Mouse (Mus musculus): Measurements from ENCODE around the gene B4galt1. TPM values are rescaled to one million over a fixed set of nuclear protein-coding genes. Genes with fewer than 3 reads are reported as not detected.

B4galt1 gene
- polyA plus RNA-seq, 2 experiments: 14.3 to 30.3 TPM

DNA sequence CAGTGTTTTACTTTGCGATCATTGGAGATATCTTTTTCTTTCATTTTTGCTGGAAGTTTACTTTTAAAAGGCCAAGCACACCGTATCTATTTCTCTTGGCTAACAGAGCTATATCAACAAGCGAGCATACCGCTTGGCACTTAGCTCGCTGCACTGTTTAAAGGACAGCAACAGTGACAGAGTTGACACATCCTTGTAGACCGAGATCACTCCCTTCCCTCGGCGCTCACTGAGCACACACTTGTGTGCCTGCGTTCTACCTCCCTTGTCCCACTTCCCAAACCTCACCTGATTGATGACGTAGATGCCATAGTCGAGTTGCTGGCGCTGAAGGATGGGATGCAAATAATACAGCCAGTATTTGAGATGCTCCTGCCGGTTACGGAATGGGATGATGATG, 30.7 kb downstream of the B4galt1 start:
- Histone ChIP-seq H3K9ac (replicated peaks) (no peak overlapping the region), H3K9me3 (ENCODE audit: control insufficient read depth, low read length) (no peaks in the 10 kb centered on the region), H3K4me2 (ENCODE audit: low read depth) (no peak overlapping the region), H3K27me3 (ENCODE audit: control insufficient read depth, insufficient read depth, low read length) (no peaks in the 10 kb centered on the region), H3K4me1 (replicated peaks; ENCODE audit: control insufficient read depth in 2 of 2, insufficient read depth in 2 of 2, low read length in 1 of 2) (peaks cover 0 to 21% of the 10 kb centered on the region in 2 experiments; a peak in 2 of 4 replicates), H3K4me3 (ENCODE audit: insufficient read depth in 1 of 2, low read depth in 2 of 2, low read length in 2 of 2) (no peak overlapping the region), H3K27ac (no peak overlapping the region), H3K36me3 (replicated peaks; ENCODE audit: control insufficient read depth, insufficient read depth, low read depth) (peaks cover 40% of the 10 kb centered on the region)
- DNase-seq (ENCODE audit: low read depth in 3 of 3, low spot score in 3 of 3): no peak
- TF ChIP-seq CTCF (IDR thresholded peaks at IDR 0.05; ENCODE audit: low read depth) (no peak), EP300 (IDR thresholded peaks at IDR 0.05; ENCODE audit: low read depth) (no peak)
- 73% methylated on average over 14 of the region's 14 CpGs for WGBS (ENCODE audit: insufficient replicate concordance)
- no peak for ATAC-seq (ENCODE audit: insufficient read depth)

DNA sequence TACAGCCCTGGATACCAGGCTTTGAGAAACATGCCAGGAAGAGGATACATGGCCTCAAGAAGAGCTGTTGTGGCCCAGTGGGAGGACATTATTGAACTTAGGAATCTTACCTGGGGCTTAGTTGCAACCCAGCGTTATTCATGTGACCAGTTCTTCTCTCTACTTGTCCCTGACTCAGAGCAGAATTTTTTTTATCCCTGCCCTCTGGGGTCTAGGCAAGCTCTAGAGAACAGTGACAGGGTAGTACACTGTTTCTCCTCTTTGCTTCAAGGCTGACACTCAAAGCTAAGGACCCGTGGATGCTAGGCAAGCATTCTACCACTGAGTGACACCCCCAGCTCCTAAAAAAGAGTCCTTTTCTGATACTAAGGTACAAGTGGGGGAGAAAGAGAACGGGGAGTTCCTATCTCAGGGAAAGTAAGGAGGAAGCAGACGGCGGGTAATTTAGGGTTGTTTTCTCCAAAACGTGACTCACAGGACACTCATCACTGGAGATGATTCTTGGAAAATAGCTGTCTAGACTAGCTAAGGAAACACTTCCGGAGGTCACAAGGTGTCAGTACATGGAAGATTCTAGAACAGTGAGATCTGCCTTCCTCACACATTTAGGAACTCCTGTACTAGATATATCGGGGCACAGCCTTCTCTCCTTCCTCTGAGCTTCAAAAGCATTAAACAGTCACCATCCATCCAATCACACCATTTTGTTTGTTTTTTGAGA, 32.3 kb downstream of the B4galt1 start:
- no peak overlapping the region for H3K27ac ChIP-seq
- DNase-seq (ENCODE audit: low read depth in 3 of 3, low spot score in 3 of 3): no peak

DNA sequence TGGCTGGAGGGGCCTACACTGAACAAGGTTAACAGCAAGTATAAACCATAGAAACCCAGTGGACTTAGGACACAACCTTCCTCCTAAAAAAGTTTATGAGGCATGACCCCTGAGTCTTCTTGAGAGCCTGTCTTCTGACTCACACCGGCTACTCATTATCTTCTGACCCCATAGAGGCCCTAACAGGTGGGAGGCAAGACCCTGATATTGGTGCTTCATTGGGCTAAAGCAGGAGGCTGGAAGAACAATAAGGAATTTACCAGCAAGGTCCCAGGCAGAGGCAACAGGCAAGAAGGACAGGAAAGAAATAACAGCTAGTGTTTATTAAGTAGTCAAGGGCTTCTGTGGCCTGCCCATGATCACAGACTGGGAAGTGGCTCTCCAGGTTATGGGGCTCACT, 32.9 kb downstream of the B4galt1 start:
- ATAC-seq (ENCODE audit: insufficient read depth) (no peak), DNase-seq (ENCODE audit: low read depth in 3 of 3, low spot score in 3 of 3) (no peak)
- no peak for TF ChIP-seq EP300 (IDR thresholded peaks at IDR 0.05; ENCODE audit: low read depth)
- TF ChIP-seq CTCF (IDR thresholded peaks at IDR 0.05; ENCODE audit: low read depth): no peak
- Histone ChIP-seq H3K27ac (no peak overlapping the region), H3K9ac (replicated peaks) (no peak overlapping the region), H3K9me3 (ENCODE audit: control insufficient read depth, low read length) (no peaks in the 10 kb centered on the region), H3K36me3 (replicated peaks; ENCODE audit: control insufficient read depth, insufficient read depth, low read depth) (peaks cover 49% of the 10 kb centered on the region), H3K27me3 (ENCODE audit: control insufficient read depth, insufficient read depth, low read length) (no peaks in the 10 kb centered on the region), H3K4me1 (replicated peaks; ENCODE audit: control insufficient read depth in 2 of 2, insufficient read depth in 2 of 2, low read length in 1 of 2) (peaks cover 0 to 21% of the 10 kb centered on the region in 2 experiments; a peak in 2 of 4 replicates), H3K4me3 (ENCODE audit: insufficient read depth in 1 of 2, low read depth in 2 of 2, low read length in 2 of 2) (no peak overlapping the region), H3K4me2 (ENCODE audit: low read depth) (no peak overlapping the region)
- 47% methylated on average over 1 of the region's 1 CpGs for WGBS (ENCODE audit: insufficient replicate concordance)

More for the DNA sequence above, 32.3 kb downstream of the B4galt1 start:
- TF ChIP-seq EP300 (IDR thresholded peaks at IDR 0.05; ENCODE audit: low read depth): no peak
- no peak for TF ChIP-seq CTCF (IDR thresholded peaks at IDR 0.05; ENCODE audit: low read depth)
- H3K9ac ChIP-seq (replicated peaks): no peak overlapping the region
- 72% methylated on average over 8 of the region's 8 CpGs for WGBS (ENCODE audit: insufficient replicate concordance)
- H3K4me1 ChIP-seq (replicated peaks; ENCODE audit: control insufficient read depth in 2 of 2, insufficient read depth in 2 of 2, low read length in 1 of 2): peaks cover 0 to 21% of the 10 kb centered on the region in 2 experiments; a peak in 2 of 4 replicates
- H3K36me3 ChIP-seq (replicated peaks; ENCODE audit: control insufficient read depth, insufficient read depth, low read depth): peaks cover 49% of the 10 kb centered on the region
- H3K4me2 ChIP-seq (ENCODE audit: low read depth): no peak overlapping the region
- no peaks in the 10 kb centered on the region for H3K9me3 ChIP-seq (ENCODE audit: control insufficient read depth, low read length)
- H3K4me3 ChIP-seq (ENCODE audit: insufficient read depth in 1 of 2, low read depth in 2 of 2, low read length in 2 of 2): no peak overlapping the region
- ATAC-seq (ENCODE audit: insufficient read depth): no peak
- no peaks in the 10 kb centered on the region for H3K27me3 ChIP-seq (ENCODE audit: control insufficient read depth, insufficient read depth, low read length)

GRCm38 (mm10) chr4:40820024-40820423, 33.8 kb downstream of the B4galt1 start:
- H3K4me1 ChIP-seq (replicated peaks; ENCODE audit: control insufficient read depth in 2 of 2, insufficient read depth in 2 of 2, low read length in 1 of 2): peaks cover 3 to 26% of the 10 kb centered on the region in 2 experiments; a peak in 3 of 4 replicates
- 24% methylated on average over 4 of the region's 4 CpGs for WGBS (ENCODE audit: insufficient replicate concordance)
- H3K4me2 ChIP-seq (ENCODE audit: low read depth): no peak overlapping the region
- H3K36me3 ChIP-seq (replicated peaks; ENCODE audit: control insufficient read depth, insufficient read depth, low read depth): peaks cover 55% of the 10 kb centered on the region
- no peaks in the 10 kb centered on the region for H3K27me3 ChIP-seq (ENCODE audit: control insufficient read depth, insufficient read depth, low read length)
- H3K9me3 ChIP-seq (ENCODE audit: control insufficient read depth, low read length): no peaks in the 10 kb centered on the region
- ATAC-seq (ENCODE audit: insufficient read depth) (peak; percentile 60), DNase-seq (ENCODE audit: low read depth in 3 of 3, low spot score in 3 of 3) (peak in 2 of 3 experiments; percentile 43 to 47)
- no peak overlapping the region for H3K27ac ChIP-seq
- no peak overlapping the region for H3K4me3 ChIP-seq (ENCODE audit: insufficient read depth in 1 of 2, low read depth in 2 of 2, low read length in 2 of 2)
- no peak for TF ChIP-seq CTCF (IDR thresholded peaks at IDR 0.05; ENCODE audit: low read depth)
- TF ChIP-seq EP300 (IDR thresholded peaks at IDR 0.05; ENCODE audit: low read depth): 0 out of 2 replicates have a peak, but pooled peaks have one; percentile 19
- H3K9ac ChIP-seq (replicated peaks): no peak overlapping the region

DNA sequence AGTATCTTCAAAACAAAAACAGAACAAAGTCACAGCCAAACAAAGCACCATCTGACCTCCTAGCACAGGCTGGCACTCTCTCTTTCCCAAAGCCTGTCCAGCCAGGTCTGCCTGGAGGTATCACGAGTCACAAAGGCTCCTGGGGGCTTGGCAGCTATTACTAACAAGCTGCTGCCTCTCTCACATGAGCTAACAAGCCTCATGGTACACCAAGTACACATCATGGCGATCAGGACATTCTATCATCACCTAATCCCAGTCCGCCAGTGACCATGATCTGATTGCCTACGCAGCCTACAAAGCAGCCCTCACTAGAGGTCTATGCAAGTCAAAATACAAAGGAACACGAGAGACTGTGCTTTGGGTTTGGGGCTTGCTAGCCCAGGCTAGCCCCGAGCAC, 34.7 kb downstream of the B4galt1 start:
- H3K4me3 ChIP-seq (ENCODE audit: insufficient read depth in 1 of 2, low read depth in 2 of 2, low read length in 2 of 2): no peak overlapping the region
- H3K27ac ChIP-seq: no peak overlapping the region
- no peaks in the 10 kb centered on the region for H3K9me3 ChIP-seq (ENCODE audit: control insufficient read depth, low read length)
- DNase-seq (ENCODE audit: low read depth in 3 of 3, low spot score in 3 of 3) (no peak), ATAC-seq (ENCODE audit: insufficient read depth) (no peak)
- no peak overlapping the region for H3K9ac ChIP-seq (replicated peaks)
- peaks cover 54% of the 10 kb centered on the region for H3K36me3 ChIP-seq (replicated peaks; ENCODE audit: control insufficient read depth, insufficient read depth, low read depth)
- no peak for TF ChIP-seq CTCF (IDR thresholded peaks at IDR 0.05; ENCODE audit: low read depth)
- no peak for TF ChIP-seq EP300 (IDR thresholded peaks at IDR 0.05; ENCODE audit: low read depth)
- H3K4me1 ChIP-seq (replicated peaks; ENCODE audit: control insufficient read depth in 2 of 2, insufficient read depth in 2 of 2, low read length in 1 of 2): peaks cover 3 to 25% of the 10 kb centered on the region in 2 experiments; a peak in 3 of 4 replicates
- no peaks in the 10 kb centered on the region for H3K27me3 ChIP-seq (ENCODE audit: control insufficient read depth, insufficient read depth, low read length)
- H3K4me2 ChIP-seq (ENCODE audit: low read depth): no peak overlapping the region
- WGBS (ENCODE audit: insufficient replicate concordance): 82% methylated on average over 6 of the region's 6 CpGs
